Mouse (Mus musculus): ENCODE results near the gene Angptl8.

DNA sequence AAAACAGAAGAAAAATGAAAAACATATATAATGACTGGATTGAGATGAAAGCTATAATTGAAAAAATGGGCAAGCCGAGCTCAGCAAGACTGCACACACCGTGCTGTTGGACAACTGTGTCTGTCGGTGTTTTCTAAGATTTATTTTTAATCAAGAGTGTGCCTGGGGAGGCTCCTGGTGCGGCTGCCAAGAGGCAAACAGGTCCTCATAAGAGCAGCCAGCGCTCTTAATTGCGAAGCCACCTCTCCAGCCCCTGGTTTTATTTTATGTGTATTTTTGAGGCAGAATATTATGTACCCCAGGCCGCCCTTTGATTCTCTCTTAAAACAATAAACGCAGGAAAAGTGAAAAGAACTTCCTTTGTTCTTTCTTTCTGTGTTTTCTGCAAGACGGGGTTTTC, 47.1 kb upstream of the Angptl8 start:
- TF ChIP-seq CTCF (IDR thresholded peaks at IDR 0.05; ENCODE audit: extremely low read depth, insufficient read depth, low read length) (no peak), POLR2A (IDR thresholded peaks at IDR 0.05; ENCODE audit: extremely low read depth, insufficient read depth, low read length) (no peak)

Data from cortical plate, adult 2 months (tissue).